Mouse (Mus musculus): ENCODE results near the gene Tgm6. TPM values are rescaled to one million over a fixed set of nuclear protein-coding genes. Genes with fewer than 3 reads are reported as not detected.

The Tgm6 gene
- polyA plus RNA-seq (2015; fragmentation: Nextera tagmentation; extraction: Ambion mirVana) = not detected in 2 replicates

DNA sequence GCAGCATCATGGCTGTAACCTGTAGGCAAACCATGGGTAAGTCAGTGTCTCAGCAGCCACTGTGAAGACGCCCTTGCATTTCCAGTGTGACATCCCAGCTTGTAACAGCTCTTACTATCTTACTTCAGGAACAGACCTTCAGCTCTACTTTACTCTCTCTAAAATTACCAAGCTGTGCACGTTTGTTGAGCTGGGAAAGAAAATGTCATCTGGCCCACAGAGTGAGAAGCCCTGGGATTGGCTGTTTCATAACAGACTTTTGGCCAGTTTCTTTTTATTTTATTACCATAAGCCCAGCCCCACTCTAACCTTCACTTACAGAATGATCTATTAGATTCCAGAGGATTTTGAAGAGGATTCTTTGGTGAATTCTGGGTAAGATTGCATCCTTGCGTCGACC, at the start of gene Tgm6:
Tgm6 (plus strand) TSS at position 301 of the 400 bp plus-strand sequence.
- no peaks in the 10 kb centered on the region for H3K27me3 ChIP-seq
- H3K36me3 ChIP-seq = no peaks in the 10 kb centered on the region
- no peak for ATAC-seq (ENCODE audit: borderline replicate concordance, extremely low read depth, low FRiP score, low TSS enrichment)
- no peak within 1 kb of the TSS for H3K27ac ChIP-seq
- H3K9me3 ChIP-seq = no peaks in the 10 kb centered on the region
- 57% methylated on average over 4 of the region's 4 CpGs for WGBS
- no peak within 1 kb of the TSS for H3K4me2 ChIP-seq
- no peaks in the 10 kb centered on the region for H3K4me1 ChIP-seq
- H3K9ac ChIP-seq = no peak within 1 kb of the TSS
- no peak within 1 kb of the TSS for H3K4me3 ChIP-seq

DNA sequence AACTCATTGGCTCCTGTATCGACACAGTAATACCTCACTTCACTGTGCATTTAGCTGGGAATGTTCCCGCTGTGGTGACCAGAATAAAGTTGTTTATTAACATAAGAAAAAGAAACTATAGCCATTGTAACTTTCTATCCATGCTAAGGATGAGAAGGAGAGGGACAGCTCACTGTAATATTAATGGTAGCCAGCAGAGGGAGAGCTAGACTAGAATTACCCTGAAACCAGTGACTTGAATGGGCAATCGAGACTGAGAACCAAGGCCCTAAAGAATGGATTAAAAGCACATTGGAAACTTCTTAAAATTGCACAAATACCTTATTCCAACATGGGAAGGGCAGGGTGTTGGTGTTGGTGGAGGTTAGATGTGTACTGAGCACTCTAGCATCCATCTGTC, 44.0 kb upstream of the Tgm6 start:
- Histone ChIP-seq H3K4me1 (no peaks in the 10 kb centered on the region), H3K4me3 (no peak overlapping the region), H3K27me3 (no peaks in the 10 kb centered on the region), H3K9ac (no peak overlapping the region), H3K27ac (no peak overlapping the region), H3K36me3 (no peaks in the 10 kb centered on the region), H3K4me2 (no peak overlapping the region), H3K9me3 (no peaks in the 10 kb centered on the region)
- no peak for ATAC-seq (ENCODE audit: borderline replicate concordance, extremely low read depth, low FRiP score, low TSS enrichment)
- WGBS = 24% methylated on average over 3 of the region's 3 CpGs

DNA sequence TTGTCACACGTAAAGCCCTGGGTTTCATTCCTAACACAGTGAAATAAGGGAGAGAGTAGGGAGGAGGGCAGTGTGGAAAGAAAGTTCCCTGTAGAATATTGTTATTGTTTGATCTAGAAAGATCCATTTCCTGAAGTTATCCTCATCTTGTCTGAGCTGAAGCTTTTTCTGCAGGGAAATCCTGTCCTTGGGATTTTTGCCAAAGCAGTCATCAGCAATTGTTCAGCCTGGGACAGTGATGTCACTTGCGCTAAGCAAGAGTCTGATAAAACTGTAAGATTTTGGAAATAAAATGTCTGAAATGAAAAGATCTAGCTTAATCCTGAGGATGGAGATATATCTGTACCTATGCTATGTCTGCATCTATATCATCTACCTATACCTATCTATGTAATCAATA, 41.8 kb upstream of the Tgm6 start:
- no peak overlapping the region for H3K9ac ChIP-seq
- no peaks in the 10 kb centered on the region for H3K36me3 ChIP-seq
- H3K9me3 ChIP-seq = no peaks in the 10 kb centered on the region
- 71% methylated on average over 2 of the region's 2 CpGs for WGBS
- H3K4me2 ChIP-seq = no peak overlapping the region
- ATAC-seq (ENCODE audit: borderline replicate concordance, extremely low read depth, low FRiP score, low TSS enrichment) = no peak
- H3K27me3 ChIP-seq = no peaks in the 10 kb centered on the region
- no peak overlapping the region for H3K27ac ChIP-seq
- H3K4me1 ChIP-seq = no peaks in the 10 kb centered on the region
- H3K4me3 ChIP-seq = no peak overlapping the region

DNA sequence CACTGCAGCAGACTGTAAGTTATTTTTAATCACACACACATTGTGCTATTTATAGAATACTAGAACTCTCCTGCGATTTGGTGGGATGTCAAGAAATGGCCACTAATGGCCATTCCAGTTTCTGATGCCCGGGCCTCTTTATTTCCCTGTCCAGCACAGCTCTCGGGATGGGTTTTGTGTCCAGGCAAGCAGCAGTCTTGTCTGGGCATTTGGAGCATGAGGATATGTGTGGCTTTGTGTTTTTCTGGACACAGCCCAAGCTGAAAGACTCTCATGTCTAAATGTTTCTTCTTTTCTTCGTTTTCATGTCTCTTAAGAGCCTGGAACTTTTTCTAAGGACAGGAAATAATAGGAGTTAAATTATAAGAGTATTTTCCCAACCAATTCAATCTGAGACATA, 588 bp downstream of the Tgm6 start:
- Histone ChIP-seq H3K9ac (no peak overlapping the region), H3K27me3 (no peaks in the 10 kb centered on the region), H3K4me2 (no peak overlapping the region), H3K27ac (no peak overlapping the region), H3K36me3 (no peaks in the 10 kb centered on the region), H3K4me1 (no peaks in the 10 kb centered on the region), H3K9me3 (no peaks in the 10 kb centered on the region), H3K4me3 (no peak overlapping the region)
- WGBS = 46% methylated on average over 4 of the region's 4 CpGs
- no peak for ATAC-seq (ENCODE audit: borderline replicate concordance, extremely low read depth, low FRiP score, low TSS enrichment)

DNA sequence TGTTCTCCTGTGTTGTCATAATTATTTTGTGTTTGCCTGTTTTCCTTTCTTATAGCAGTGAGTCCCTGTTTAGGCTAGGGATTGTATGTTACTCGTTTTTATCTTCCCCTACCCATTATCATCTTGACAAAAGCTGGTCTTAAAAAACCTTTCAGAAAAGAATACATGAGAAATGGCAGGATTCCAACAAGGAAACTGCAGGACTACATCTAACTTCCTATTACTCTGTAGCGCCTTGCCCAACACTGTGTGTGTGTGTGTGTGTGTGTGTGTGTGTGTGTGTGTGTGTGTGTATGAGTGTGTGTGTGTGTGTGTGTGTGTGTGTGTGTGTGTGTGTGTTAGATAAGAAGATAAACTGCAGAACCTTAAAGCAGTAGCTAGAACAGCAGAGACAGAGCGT, 1.2 kb downstream of the Tgm6 start:
- H3K36me3 ChIP-seq = no peaks in the 10 kb centered on the region
- no peaks in the 10 kb centered on the region for H3K9me3 ChIP-seq
- H3K27ac ChIP-seq = no peak overlapping the region
- H3K27me3 ChIP-seq = no peaks in the 10 kb centered on the region
- no peak overlapping the region for H3K4me3 ChIP-seq
- 20% methylated on average over 3 of the region's 3 CpGs for WGBS
- no peak for ATAC-seq (ENCODE audit: borderline replicate concordance, extremely low read depth, low FRiP score, low TSS enrichment)
- no peak overlapping the region for H3K9ac ChIP-seq
- H3K4me2 ChIP-seq = no peak overlapping the region
- H3K4me1 ChIP-seq = no peaks in the 10 kb centered on the region

DNA sequence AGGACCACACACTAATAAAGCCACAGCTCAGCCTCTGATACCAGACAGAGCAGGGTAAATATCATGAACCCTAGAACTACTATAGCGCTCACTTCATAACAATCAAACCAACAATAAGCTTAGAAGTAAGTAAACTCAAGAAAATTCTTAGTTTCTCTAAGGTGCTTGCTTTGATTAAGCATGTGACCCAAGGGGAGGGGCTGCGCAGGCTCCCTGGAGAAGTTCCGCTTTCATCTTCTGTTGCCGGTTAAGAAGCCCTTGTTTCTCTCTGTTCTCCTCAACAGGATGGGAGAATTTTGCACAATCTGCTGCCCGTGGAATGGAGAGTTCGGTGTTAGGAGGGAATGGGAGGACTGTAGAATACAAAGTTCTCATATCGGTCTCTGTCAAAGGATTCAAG, 6.4 kb downstream of the Tgm6 start:
- H3K4me1 ChIP-seq = no peaks in the 10 kb centered on the region
- no peaks in the 10 kb centered on the region for H3K9me3 ChIP-seq
- H3K4me2 ChIP-seq = no peak overlapping the region
- no peak overlapping the region for H3K27ac ChIP-seq
- no peak for ATAC-seq (ENCODE audit: borderline replicate concordance, extremely low read depth, low FRiP score, low TSS enrichment)
- H3K27me3 ChIP-seq = no peaks in the 10 kb centered on the region
- no peaks in the 10 kb centered on the region for H3K36me3 ChIP-seq
- no peak overlapping the region for H3K9ac ChIP-seq
- no peak overlapping the region for H3K4me3 ChIP-seq
- 70% methylated on average over 7 of the region's 7 CpGs for WGBS

GRCm38 (mm10) chr2:130125279-130126059, 13.3 kb downstream of the Tgm6 start:
- no peaks in the 10 kb centered on the region for H3K36me3 ChIP-seq
- H3K9me3 ChIP-seq = no peaks in the 10 kb centered on the region
- no peaks in the 10 kb centered on the region for H3K4me1 ChIP-seq
- H3K27ac ChIP-seq = no peak overlapping the region
- no peaks in the 10 kb centered on the region for H3K27me3 ChIP-seq
- 72% methylated on average over 6 of the region's 6 CpGs for WGBS
- no peak for ATAC-seq (ENCODE audit: borderline replicate concordance, extremely low read depth, low FRiP score, low TSS enrichment)
- H3K4me3 ChIP-seq = no peak overlapping the region
- no peak overlapping the region for H3K9ac ChIP-seq
- H3K4me2 ChIP-seq = no peak overlapping the region

DNA sequence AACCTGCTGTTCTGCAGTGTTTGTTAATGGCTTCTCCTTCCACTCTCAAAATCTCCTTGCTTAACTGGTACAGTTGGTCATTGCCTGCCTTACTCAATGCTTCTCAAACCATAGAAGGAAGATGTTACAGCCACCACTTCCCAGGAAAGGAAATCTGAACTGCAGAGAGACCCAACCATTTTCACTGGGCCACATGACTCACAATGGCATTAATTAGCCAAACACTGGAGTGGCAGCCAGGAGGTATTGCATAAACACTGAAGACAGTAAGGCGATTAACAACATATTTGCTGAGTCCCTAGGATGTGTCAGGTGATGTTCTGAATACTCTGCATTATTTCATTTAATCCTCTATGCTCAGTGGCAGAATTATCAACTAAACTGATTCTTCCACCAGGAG, 13.9 kb downstream of the Tgm6 start:
- no peak for ATAC-seq (ENCODE audit: borderline replicate concordance, extremely low read depth, low FRiP score, low TSS enrichment)
- Histone ChIP-seq H3K4me3 (no peak overlapping the region), H3K36me3 (no peaks in the 10 kb centered on the region), H3K9ac (no peak overlapping the region), H3K9me3 (no peaks in the 10 kb centered on the region), H3K27me3 (no peaks in the 10 kb centered on the region), H3K4me2 (no peak overlapping the region), H3K27ac (no peak overlapping the region), H3K4me1 (no peaks in the 10 kb centered on the region)
- WGBS = 35% methylated on average over 1 of the region's 1 CpGs

GRCm38 (mm10) chr2:130129687-130130086, 17.5 kb downstream of the Tgm6 start:
- no peak overlapping the region for H3K4me3 ChIP-seq
- no peak for ATAC-seq (ENCODE audit: borderline replicate concordance, extremely low read depth, low FRiP score, low TSS enrichment)

GRCm38 (mm10) chr2:130143011-130143410, 30.8 kb downstream of the Tgm6 start:
- Histone ChIP-seq H3K9ac (no peak overlapping the region), H3K27ac (no peak overlapping the region), H3K27me3 (no peaks in the 10 kb centered on the region), H3K36me3 (no peaks in the 10 kb centered on the region), H3K4me2 (no peak overlapping the region), H3K4me3 (no peak overlapping the region), H3K9me3 (no peaks in the 10 kb centered on the region), H3K4me1 (no peaks in the 10 kb centered on the region)
- no peak for ATAC-seq (ENCODE audit: borderline replicate concordance, extremely low read depth, low FRiP score, low TSS enrichment)
- 80% methylated on average over 8 of the region's 8 CpGs for WGBS

More at GRCm38 (mm10) chr2:130129687-130130086, 17.5 kb downstream of the Tgm6 start:
- Histone ChIP-seq H3K27me3 (no peaks in the 10 kb centered on the region), H3K27ac (no peak overlapping the region), H3K9ac (no peak overlapping the region), H3K4me1 (no peaks in the 10 kb centered on the region), H3K4me2 (no peak overlapping the region), H3K36me3 (no peaks in the 10 kb centered on the region), H3K9me3 (no peaks in the 10 kb centered on the region)
- WGBS = 7% methylated on average over 1 of the region's 1 CpGs

DNA sequence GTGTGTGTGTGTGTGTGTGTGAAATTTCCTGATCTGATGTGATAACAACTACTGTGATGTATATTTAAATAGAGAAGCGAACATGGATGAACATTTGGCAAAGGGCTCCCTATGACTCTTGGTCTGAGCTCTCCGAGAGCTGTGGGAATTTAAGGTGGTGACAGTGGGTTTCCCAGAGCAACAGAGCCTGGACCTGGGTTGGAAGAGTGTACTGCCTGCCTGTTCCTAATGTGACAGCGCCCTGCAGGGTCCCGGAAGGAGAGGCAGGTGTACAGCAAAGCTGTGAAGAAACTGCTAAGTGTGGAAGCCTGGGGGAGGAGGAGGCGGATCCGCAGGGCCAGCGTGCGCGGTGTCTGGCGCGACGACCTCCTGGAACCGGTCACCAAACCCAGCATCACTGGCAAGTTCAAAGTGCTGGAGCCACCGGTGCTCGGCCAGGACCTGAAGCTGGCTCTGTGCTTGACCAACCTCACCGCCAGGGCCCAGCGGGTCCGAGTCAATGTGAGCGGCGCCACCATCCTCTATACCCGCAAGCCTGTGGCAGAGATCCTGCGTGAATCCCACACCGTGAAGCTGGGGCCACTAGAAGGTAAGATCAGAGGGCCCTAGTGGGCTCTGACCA, 32.6 kb downstream of the Tgm6 start:
- H3K36me3 ChIP-seq = no peaks in the 10 kb centered on the region
- H3K4me2 ChIP-seq = no peak overlapping the region
- no peak overlapping the region for H3K27ac ChIP-seq
- no peaks in the 10 kb centered on the region for H3K4me1 ChIP-seq
- no peak overlapping the region for H3K9ac ChIP-seq
- no peak overlapping the region for H3K4me3 ChIP-seq
- no peaks in the 10 kb centered on the region for H3K9me3 ChIP-seq
- WGBS = 78% methylated on average over 23 of the region's 23 CpGs
- ATAC-seq (ENCODE audit: borderline replicate concordance, extremely low read depth, low FRiP score, low TSS enrichment) = no peak
- no peaks in the 10 kb centered on the region for H3K27me3 ChIP-seq

DNA sequence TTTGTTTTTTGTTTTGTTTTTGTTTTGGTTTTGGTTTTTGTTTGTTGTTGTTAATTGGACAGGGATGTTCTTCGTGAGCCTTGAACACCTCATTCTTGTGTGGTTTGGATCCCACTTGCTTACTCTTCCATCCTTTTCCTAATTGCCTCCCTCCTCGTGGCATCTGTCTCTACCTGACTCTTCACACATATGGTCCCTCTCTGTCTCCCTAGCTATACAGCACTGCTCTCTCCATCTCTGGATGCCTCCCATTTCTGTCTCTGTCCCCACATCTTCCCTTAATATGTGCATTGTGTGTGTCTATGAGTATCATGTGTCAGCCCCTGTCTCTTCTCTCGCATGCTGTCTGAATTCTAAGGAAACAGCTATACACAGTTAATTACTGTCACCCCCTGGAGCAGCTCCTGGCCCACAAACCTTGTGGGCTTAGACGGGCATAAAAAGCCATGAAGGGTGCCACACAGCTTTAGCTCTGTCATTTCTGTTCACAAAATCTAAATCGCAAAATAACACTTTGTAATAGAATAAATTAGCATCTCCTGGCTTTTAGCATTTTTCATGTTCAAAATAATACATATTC, 34.0 kb downstream of the Tgm6 start:
- Histone ChIP-seq H3K4me3 (no peak overlapping the region), H3K9me3 (no peaks in the 10 kb centered on the region), H3K27me3 (no peaks in the 10 kb centered on the region), H3K36me3 (no peaks in the 10 kb centered on the region), H3K4me2 (no peak overlapping the region), H3K4me1 (no peaks in the 10 kb centered on the region), H3K9ac (no peak overlapping the region), H3K27ac (no peak overlapping the region)
- 73% methylated on average over 5 of the region's 5 CpGs for WGBS
- no peak for ATAC-seq (ENCODE audit: borderline replicate concordance, extremely low read depth, low FRiP score, low TSS enrichment)

Data from lung, embryonic 15.5 days (tissue).